Mouse (Mus musculus) E14TG2a.4 (cell line): ENCODE results near the gene Lemd1.

ENCODE experiments used
- CTCF ChIP-seq: conservative IDR thresholded peaks from 2 replicates; pipeline ENCODE4 v1.5.1; 2014; ENCODE audit warnings: low read length
- NANOG ChIP-seq: IDR thresholded peaks from 2 replicates; pipeline ENCODE4 v1.6.1; 2014; ENCODE audit warnings: borderline replicate concordance, low read length, mixed read lengths

- no peak for TF ChIP-seq CTCF
- no peak for TF ChIP-seq NANOG
Observed at GRCm38 (mm10) chr1:132195681-132196080, 4.5 kb downstream of the Lemd1 start.
